Mouse (Mus musculus): ENCODE data around the gene Actn4.
A peak's percentile ranks its signal among the peaks of the same experiment; 100 is the strongest.
"Not testable (repeated sequence)": the region's sequence is repeated elsewhere in the genome, so short reads cannot be mapped to it uniquely, and the experiment has no call there.

Actn4 gene

GRCm38 (mm10) chr7:28969672-28970394 is 7.7 kb upstream of the Actn4 start:
- no peak for DNase-seq (ENCODE audit: low read depth)

GRCm38 (mm10) chr7:28969271-28969670 is 7.1 kb upstream of the Actn4 start:
- no peak for DNase-seq (ENCODE audit: low read depth)

GRCm38 (mm10) chr7:28968120-28968519 is 6.0 kb upstream of the Actn4 start:
- DNase-seq (ENCODE audit: low read depth), result not testable (repeated sequence)

GRCm38 (mm10) chr7:28966751-28967505 is 4.8 kb upstream of the Actn4 start:
- DNase-seq (ENCODE audit: low read depth), result no peak

GRCm38 (mm10) chr7:28966181-28966580 is 4.0 kb upstream of the Actn4 start:
- DNase-seq (ENCODE audit: low read depth), result no peak

- DNase-seq (ENCODE audit: low read depth), result no peak
Measured at GRCm38 (mm10) chr7:28965346-28965840, 3.3 kb upstream of the Actn4 start.

- DNase-seq (ENCODE audit: low read depth), result no peak
Measured at GRCm38 (mm10) chr7:28963399-28963923, 1.3 kb upstream of the Actn4 start.

GRCm38 (mm10) chr7:28961584-28961926 is 585 bp downstream of the Actn4 start:
- no peak for DNase-seq (ENCODE audit: low read depth)

GRCm38 (mm10) chr7:28960354-28961046 is 1.6 kb downstream of the Actn4 start:
- no peak for DNase-seq (ENCODE audit: low read depth)

GRCm38 (mm10) chr7:28959505-28960045 is 2.6 kb downstream of the Actn4 start:
- DNase-seq (ENCODE audit: low read depth), result no peak

GRCm38 (mm10) chr7:28958770-28959169 is 3.4 kb downstream of the Actn4 start:
- no peak for DNase-seq (ENCODE audit: low read depth)

- DNase-seq (ENCODE audit: low read depth), result no peak
Measured at GRCm38 (mm10) chr7:28957997-28958725, 4.0 kb downstream of the Actn4 start.

- peak; percentile 56 for DNase-seq (ENCODE audit: low read depth)
Measured at GRCm38 (mm10) chr7:28957286-28957685, 4.9 kb downstream of the Actn4 start.

- no peak for DNase-seq (ENCODE audit: low read depth)
Measured at GRCm38 (mm10) chr7:28956270-28956669, 5.9 kb downstream of the Actn4 start.

GRCm38 (mm10) chr7:28955295-28955897 is 6.7 kb downstream of the Actn4 start:
- peak; percentile 60 for DNase-seq (ENCODE audit: low read depth)

GRCm38 (mm10) chr7:28954773-28955172 is 7.4 kb downstream of the Actn4 start:
- DNase-seq (ENCODE audit: low read depth), result no peak

- DNase-seq (ENCODE audit: low read depth), result no peak
Measured at GRCm38 (mm10) chr7:28953476-28954376, 8.4 kb downstream of the Actn4 start.

- DNase-seq (ENCODE audit: low read depth), result peak; percentile 98
Measured at GRCm38 (mm10) chr7:28952786-28953185, 9.4 kb downstream of the Actn4 start.

- no peak for DNase-seq (ENCODE audit: low read depth)
Measured at GRCm38 (mm10) chr7:28951764-28952163, 10.4 kb downstream of the Actn4 start.
